Mouse (Mus musculus) retina, postnatal 1 day (tissue): ENCODE data around the gene Capza3.

ENCODE experiments used
- DNase-seq: peaks from one replicate; pipeline ENCODE4 v3.0.0-alpha.2; 2012

Capza3 gene

GRCm38 (mm10) chr6:140040952-140041351, at the start of gene Capza3:
Gene Capza3, plus strand, starts transcription at chr6:140041252.
- DNase-seq, result no peak

- no peak for DNase-seq
These were observed 35.9 kb upstream of the Capza3 start for GRCm38 (mm10) chr6:140005181-140005580.

GRCm38 (mm10) chr6:140024404-140024803, 16.6 kb upstream of the Capza3 start:
- no peak for DNase-seq

GRCm38 (mm10) chr6:140041357-140041756, 305 bp downstream of the Capza3 start, which contains the start of gene Plcz1:
Gene Plcz1, minus strand, starts transcription at chr6:140041457.
- no peak for DNase-seq

- DNase-seq, result no peak
These were observed 10.4 kb downstream of the Capza3 start for GRCm38 (mm10) chr6:140051476-140051875.

- no peak for DNase-seq
These were observed 13.3 kb downstream of the Capza3 start for GRCm38 (mm10) chr6:140054271-140054928.

- no peak for DNase-seq
These were observed 28.1 kb downstream of the Capza3 start for GRCm38 (mm10) chr6:140069177-140069576.

- DNase-seq, result no peak
These were observed 39.9 kb downstream of the Capza3 start for GRCm38 (mm10) chr6:140080933-140081332.

GRCm38 (mm10) chr6:140081739-140082138, 40.7 kb downstream of the Capza3 start:
- peak; percentile 40 for DNase-seq

GRCm38 (mm10) chr6:140089855-140090254, 48.8 kb downstream of the Capza3 start:
- no peak for DNase-seq
